Mouse (Mus musculus) kidney, adult 8-10 months (tissue): Measurements from ENCODE around the gene Cntfr.

Source experiments
- DNase-seq, 2 experiments: peaks; one replicate each; pipeline ENCODE4 v3.0.0; 2022

Gene Cntfr

DNA sequence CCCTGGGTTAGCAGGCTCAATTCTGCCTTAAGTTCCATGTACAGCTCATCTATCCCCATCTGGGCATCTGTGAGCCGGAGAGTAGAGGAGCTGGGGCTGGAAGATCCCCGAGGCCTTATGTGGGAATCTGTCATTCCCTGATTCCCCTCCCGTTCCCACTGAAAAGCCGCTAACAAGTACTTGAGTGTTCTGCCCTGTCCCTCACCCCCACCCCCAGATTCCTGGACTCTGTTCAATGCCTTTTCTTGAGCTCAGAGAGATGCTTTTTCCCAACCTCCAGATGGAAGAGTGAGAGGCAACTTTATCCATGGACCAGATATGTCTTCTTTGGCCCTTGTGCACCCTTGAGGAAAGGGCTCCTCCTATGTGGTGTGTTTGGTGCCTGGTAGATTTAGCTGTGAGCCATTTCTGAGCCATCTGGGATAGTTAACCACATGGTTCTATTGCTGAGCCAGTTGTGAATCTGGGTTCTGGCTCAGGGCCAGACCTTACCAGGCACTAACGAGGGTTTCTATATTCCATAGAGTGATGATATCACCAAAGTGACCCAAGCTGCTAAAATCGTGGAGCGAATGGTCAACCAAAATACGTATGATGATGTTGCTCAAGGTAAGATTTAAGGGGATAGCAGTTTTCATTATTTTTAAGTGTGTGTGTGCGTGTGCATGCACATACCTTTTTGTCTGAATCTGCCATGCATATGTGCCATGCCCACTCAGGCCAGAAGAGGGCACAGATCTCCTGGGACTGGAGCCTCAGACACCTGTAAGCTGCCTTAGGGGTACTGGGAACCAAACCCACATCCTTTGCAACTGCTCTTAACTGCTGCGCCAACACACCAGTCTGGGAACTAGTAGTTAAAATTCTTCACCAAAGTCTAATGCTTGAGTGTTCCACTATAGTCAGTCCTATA is 87.0 kb downstream of the Cntfr start:
- no peak for DNase-seq
